Mouse (Mus musculus) forebrain, embryonic 13.5 days (tissue): ENCODE results near the gene Zkscan6. TPM values are rescaled to one million over a fixed set of nuclear protein-coding genes. Genes with fewer than 3 reads are reported as not detected.

Experiments used
- ATAC-seq: fragments of 200-750 bp; cut with Nextera tagmentation; 2 replicates; pipeline ENCODE4 v1.8.0; 2017
- H3K27ac ChIP-seq: fragments of 300-500 bp; sonication (generic); 2 replicates; pipeline ENCODE4 v1.5.1; 2015; ENCODE audit warnings: inconsistent platforms, mild to moderate bottlenecking, moderate library complexity
- H3K27me3 ChIP-seq: fragments of 300-500 bp; sonication (generic); 2 replicates; pipeline ENCODE4 v1.6.1; 2015; ENCODE audit warnings: mild to moderate bottlenecking, inconsistent platforms
- H3K36me3 ChIP-seq: fragments of 300-500 bp; sonication (generic); 2 replicates; pipeline ENCODE4 v1.6.1; 2015; ENCODE audit warnings: mild to moderate bottlenecking, inconsistent platforms; ENCODE audit not compliant: poor library complexity, severe bottlenecking
- H3K4me1 ChIP-seq: fragments of 300-500 bp; sonication (generic); 2 replicates; pipeline ENCODE4 v1.6.1; 2015; ENCODE audit warnings: inconsistent platforms
- H3K4me2 ChIP-seq: fragments of 300-500 bp; sonication (generic); 2 replicates; pipeline ENCODE4 v1.6.1; 2015; ENCODE audit warnings: inconsistent platforms, mild to moderate bottlenecking, moderate library complexity
- H3K4me3 ChIP-seq: fragments of 300-500 bp; sonication (generic); 2 replicates; pipeline ENCODE4 v1.5.1; 2015; ENCODE audit warnings: mild to moderate bottlenecking, inconsistent platforms
- H3K9ac ChIP-seq: fragments of 300-500 bp; sonication (generic); 2 replicates; pipeline ENCODE4 v1.6.1; 2015; ENCODE audit warnings: mild to moderate bottlenecking, inconsistent platforms
- H3K9me3 ChIP-seq: fragments of 300-500 bp; sonication (generic); replicated peaks from 2 replicates; pipeline ENCODE4 v1.6.1; 2016; ENCODE audit warnings: inconsistent platforms
- WGBS: fragments of 180-500 bp; shearing (Covaris S2); methylation state at CpG from one replicate; pipeline ENCODE4 v1.1.7; 2015; 5-methylcytosine and 5-hydroxymethylcytosine counted together
- polyA plus RNA-seq: library from polyadenylated mRNA; unstranded; fragments of >200 nt; fragmentation: Nextera tagmentation; extraction: Ambion mirVana; gene quantifications from 2 replicates; pipeline ENCODE4 v1.2.1, GENCODE M21; 2015

Gene Zkscan6
- 19.3 and 20.3 TPM in 2 replicates for polyA plus RNA-seq

DNA sequence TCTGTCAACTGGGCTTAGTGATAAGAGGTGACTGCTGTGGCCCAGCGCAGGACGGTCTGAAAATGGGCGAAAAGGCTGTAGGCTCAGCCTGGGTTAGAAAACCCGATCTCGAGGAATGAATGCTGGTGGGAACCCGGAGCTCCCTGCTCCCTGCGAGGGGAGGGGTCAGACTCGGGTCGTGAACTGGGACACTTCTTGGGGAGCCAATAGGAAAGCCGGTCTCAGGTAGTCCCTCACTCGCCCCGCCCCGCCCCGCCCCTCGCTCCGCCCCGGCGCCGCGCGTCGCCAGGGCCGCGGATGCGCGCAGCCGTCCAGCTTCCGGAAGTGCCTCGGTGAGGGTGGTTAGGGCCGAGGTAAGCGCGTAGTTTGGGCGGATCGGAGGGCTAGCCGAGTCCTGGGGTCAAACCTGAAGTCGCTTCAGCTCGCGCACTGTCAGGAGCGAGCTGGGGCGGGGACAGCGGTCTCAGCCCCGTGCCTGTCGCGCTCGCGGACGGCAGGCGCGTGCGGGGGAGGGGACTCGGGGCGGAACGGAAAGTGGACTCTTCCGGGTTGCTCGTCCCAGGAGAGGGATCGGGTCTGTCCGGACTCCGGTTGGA lies at the start of gene Zkscan6:
Gene Zkscan6 (plus strand): TSS at position 267 of the 596 bp plus-strand sequence.
- Histone ChIP-seq H3K4me1 (peaks cover 16% of the 10 kb centered on the region), H3K36me3 (no peaks in the 10 kb centered on the region), H3K9me3 (no peaks in the 10 kb centered on the region), H3K27me3 (no peaks in the 10 kb centered on the region), H3K27ac (peak within 1 kb of the TSS; percentile 54), H3K4me3 (peak within 1 kb of the TSS; percentile 85), H3K9ac (peak within 1 kb of the TSS; percentile 85), H3K4me2 (peak within 1 kb of the TSS; percentile 91)
- under 1% methylated on average over 56 of the region's 58 CpGs for WGBS
- ATAC-seq, result peak; percentile 97

GRCm38 (mm10) chr11:65759350-65759749 lies 47.6 kb upstream of the Zkscan6 start:
- Histone ChIP-seq H3K4me1 (no peaks in the 10 kb centered on the region), H3K27ac (no peak overlapping the region), H3K9me3 (no peaks in the 10 kb centered on the region), H3K4me3 (no peak overlapping the region), H3K9ac (no peak overlapping the region), H3K36me3 (no peaks in the 10 kb centered on the region), H3K4me2 (no peak overlapping the region), H3K27me3 (no peaks in the 10 kb centered on the region)
- 97% methylated on average over 1 of the region's 1 CpGs for WGBS
- ATAC-seq, result no peak

GRCm38 (mm10) chr11:65760912-65761311 lies 46.1 kb upstream of the Zkscan6 start:
- no peaks in the 10 kb centered on the region for H3K9me3 ChIP-seq
- no peak overlapping the region for H3K9ac ChIP-seq
- 94% methylated on average over 2 of the region's 2 CpGs for WGBS
- H3K36me3 ChIP-seq, result no peaks in the 10 kb centered on the region
- ATAC-seq, result no peak
- H3K27ac ChIP-seq, result no peak overlapping the region
- H3K27me3 ChIP-seq, result no peaks in the 10 kb centered on the region
- H3K4me3 ChIP-seq, result no peak overlapping the region
- H3K4me2 ChIP-seq, result no peak overlapping the region
- no peaks in the 10 kb centered on the region for H3K4me1 ChIP-seq

- H3K9ac ChIP-seq, result no peak overlapping the region
- H3K9me3 ChIP-seq, result no peaks in the 10 kb centered on the region
- peaks cover 13% of the 10 kb centered on the region for H3K4me1 ChIP-seq
- no peak overlapping the region for H3K27ac ChIP-seq
- H3K36me3 ChIP-seq, result no peaks in the 10 kb centered on the region
- H3K27me3 ChIP-seq, result no peaks in the 10 kb centered on the region
- H3K4me2 ChIP-seq, result no peak overlapping the region
- ATAC-seq, result no peak
- H3K4me3 ChIP-seq, result no peak overlapping the region
Measured at GRCm38 (mm10) chr11:65768445-65768844, 38.5 kb upstream of the Zkscan6 start.

DNA sequence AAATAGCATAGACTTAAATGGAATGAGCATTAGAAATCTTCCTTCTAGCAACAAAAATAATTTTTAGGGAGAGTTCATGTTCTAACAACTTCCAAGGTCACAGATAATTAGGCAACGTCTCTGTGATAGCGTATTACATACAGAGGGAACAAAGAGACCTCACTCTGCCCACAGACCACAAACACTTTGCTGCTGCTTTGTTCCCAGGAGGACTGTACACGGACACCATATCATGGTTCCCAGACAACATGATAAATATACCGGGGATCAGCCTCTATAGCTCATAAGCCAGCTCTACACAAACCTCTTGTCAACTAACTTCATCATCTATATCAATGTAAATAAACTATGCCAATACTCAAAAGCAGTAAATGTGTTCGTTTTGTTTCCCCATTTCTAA lies 37.0 kb upstream of the Zkscan6 start:
- no peak overlapping the region for H3K4me2 ChIP-seq
- H3K4me3 ChIP-seq, result no peak overlapping the region
- 78% methylated on average over 5 of the region's 5 CpGs for WGBS
- H3K4me1 ChIP-seq, result peaks cover 13% of the 10 kb centered on the region
- H3K27ac ChIP-seq, result no peak overlapping the region
- H3K27me3 ChIP-seq, result no peaks in the 10 kb centered on the region
- no peaks in the 10 kb centered on the region for H3K36me3 ChIP-seq
- ATAC-seq, result no peak
- no peaks in the 10 kb centered on the region for H3K9me3 ChIP-seq
- H3K9ac ChIP-seq, result no peak overlapping the region

DNA sequence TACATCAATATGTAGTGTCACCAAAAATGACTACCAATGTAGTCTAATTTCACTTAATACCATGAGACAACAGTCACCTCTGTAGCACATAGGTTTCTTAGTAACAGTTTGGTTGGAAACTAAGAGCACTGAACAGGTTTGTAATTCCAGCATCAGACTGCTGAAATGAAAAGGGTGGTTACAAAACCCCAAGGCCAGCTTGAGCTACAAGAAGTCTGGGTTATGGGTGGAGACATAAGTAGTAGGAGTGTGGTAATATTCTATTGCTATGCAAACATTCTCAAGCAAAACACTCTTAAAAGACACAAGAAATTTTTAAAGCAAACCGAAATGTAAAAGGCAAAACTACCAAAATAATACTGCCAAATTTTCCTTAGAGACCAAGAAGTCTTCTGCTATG lies 35.4 kb upstream of the Zkscan6 start:
- Histone ChIP-seq H3K4me3 (no peak overlapping the region), H3K27me3 (no peaks in the 10 kb centered on the region), H3K9ac (no peak overlapping the region), H3K4me2 (no peak overlapping the region), H3K9me3 (no peaks in the 10 kb centered on the region), H3K4me1 (peaks cover 13% of the 10 kb centered on the region), H3K27ac (no peak overlapping the region), H3K36me3 (no peaks in the 10 kb centered on the region)
- 95% methylated on average over 1 of the region's 1 CpGs for WGBS
- no peak for ATAC-seq

DNA sequence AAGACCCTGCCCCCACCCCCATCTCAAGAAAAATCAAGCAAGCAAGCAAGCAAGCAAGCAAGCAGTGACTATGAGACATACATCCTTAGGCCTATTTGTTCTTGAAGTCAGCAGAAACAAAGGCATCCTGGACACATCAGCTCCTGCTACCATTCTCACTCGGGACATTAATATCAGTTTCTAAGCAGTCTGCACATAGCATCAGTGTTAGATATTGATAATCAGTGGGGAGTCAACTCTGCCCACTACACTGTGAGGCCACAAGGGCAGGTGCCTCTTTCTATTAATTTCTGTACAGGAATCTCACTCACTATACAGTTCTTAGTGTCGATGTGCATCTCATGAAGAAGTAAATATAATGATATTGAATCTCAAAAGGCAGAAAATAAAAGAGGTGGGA lies 33.4 kb upstream of the Zkscan6 start:
- H3K4me2 ChIP-seq, result no peak overlapping the region
- ATAC-seq, result no peak
- 91% methylated on average over 2 of the region's 2 CpGs for WGBS
- H3K36me3 ChIP-seq, result no peaks in the 10 kb centered on the region
- H3K27ac ChIP-seq, result no peak overlapping the region
- no peaks in the 10 kb centered on the region for H3K27me3 ChIP-seq
- no peaks in the 10 kb centered on the region for H3K9me3 ChIP-seq
- no peak overlapping the region for H3K4me3 ChIP-seq
- H3K4me1 ChIP-seq, result peaks cover 9% of the 10 kb centered on the region
- H3K9ac ChIP-seq, result no peak overlapping the region

- Histone ChIP-seq H3K27me3 (no peaks in the 10 kb centered on the region), H3K9ac (no peak overlapping the region), H3K4me2 (no peak overlapping the region), H3K4me3 (no peak overlapping the region), H3K9me3 (no peaks in the 10 kb centered on the region), H3K4me1 (0 out of 2 replicates have a peak, but pooled peaks cover 4% of the 10 kb centered on the region), H3K36me3 (no peaks in the 10 kb centered on the region), H3K27ac (no peak overlapping the region)
- WGBS, result 68% methylated on average over 6 of the region's 6 CpGs
- no peak for ATAC-seq
Measured at GRCm38 (mm10) chr11:65773946-65774656, 32.9 kb upstream of the Zkscan6 start.

DNA sequence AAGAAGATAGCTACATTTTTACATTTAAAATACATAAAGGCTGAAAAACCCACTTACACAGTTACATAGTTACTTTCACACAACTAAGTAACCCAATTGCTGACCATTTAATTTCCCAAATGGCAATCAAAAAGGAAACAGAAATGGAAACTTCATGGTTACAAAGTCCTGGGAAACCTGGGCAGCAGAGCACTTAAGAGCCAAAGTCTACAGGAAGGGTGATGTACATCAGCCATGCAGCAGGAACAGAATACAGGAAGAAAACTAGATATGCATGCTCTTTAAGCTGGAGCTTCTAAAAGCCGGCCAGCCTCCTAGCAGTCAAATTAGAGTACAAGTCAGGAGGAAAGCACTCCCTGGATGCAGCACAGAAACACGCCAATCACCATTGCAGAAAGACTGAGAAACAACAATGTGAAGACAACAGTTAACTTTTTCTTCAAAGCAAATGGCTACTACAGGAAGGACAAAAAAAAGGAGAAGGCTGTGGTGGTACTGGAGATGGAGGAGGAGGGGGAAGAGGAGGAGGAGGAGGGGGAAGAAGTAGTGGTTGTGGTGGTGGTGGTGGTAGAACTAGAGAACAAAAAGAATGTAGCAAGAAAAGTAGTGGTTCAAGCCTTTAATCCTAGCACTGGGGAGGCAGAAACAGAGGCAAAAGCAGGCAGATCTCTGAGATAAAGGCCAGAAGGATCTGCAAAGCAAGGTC lies 29.9 kb upstream of the Zkscan6 start:
- no peaks in the 10 kb centered on the region for H3K27me3 ChIP-seq
- peaks cover 19% of the 10 kb centered on the region for H3K36me3 ChIP-seq
- H3K27ac ChIP-seq, result no peak overlapping the region
- H3K4me3 ChIP-seq, result no peak overlapping the region
- ATAC-seq, result no peak
- no peaks in the 10 kb centered on the region for H3K4me1 ChIP-seq
- no peak overlapping the region for H3K4me2 ChIP-seq
- H3K9ac ChIP-seq, result no peak overlapping the region
- 50% methylated on average over 2 of the region's 2 CpGs for WGBS
- no peaks in the 10 kb centered on the region for H3K9me3 ChIP-seq

- no peaks in the 10 kb centered on the region for H3K4me1 ChIP-seq
- no peaks in the 10 kb centered on the region for H3K27me3 ChIP-seq
- peaks cover 19% of the 10 kb centered on the region for H3K36me3 ChIP-seq
- no peak overlapping the region for H3K27ac ChIP-seq
- no peak overlapping the region for H3K4me2 ChIP-seq
- 86% methylated on average over 5 of the region's 5 CpGs for WGBS
- no peak overlapping the region for H3K4me3 ChIP-seq
- no peak for ATAC-seq
- no peaks in the 10 kb centered on the region for H3K9me3 ChIP-seq
- no peak overlapping the region for H3K9ac ChIP-seq
Measured at GRCm38 (mm10) chr11:65777810-65778209, 29.2 kb upstream of the Zkscan6 start.

DNA sequence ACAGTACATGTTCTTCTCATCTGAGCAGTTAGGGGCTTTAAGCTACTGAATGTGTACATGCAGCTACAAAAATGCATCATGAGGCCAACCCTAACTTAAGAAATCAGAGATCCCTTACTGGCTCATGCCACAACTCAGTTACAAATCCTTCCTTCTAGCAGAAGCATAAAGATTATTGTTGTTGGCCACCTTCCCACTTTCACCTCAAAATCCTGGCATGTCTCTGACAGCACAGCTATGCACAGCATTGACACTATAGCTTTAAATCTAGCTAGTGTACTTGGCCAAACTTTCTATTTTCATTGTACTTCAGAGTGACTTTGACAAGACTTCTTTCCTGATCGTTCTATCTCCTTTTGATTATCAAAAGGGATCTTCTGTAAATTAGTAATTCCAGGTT lies 27.9 kb upstream of the Zkscan6 start:
- 93% methylated on average over 1 of the region's 1 CpGs for WGBS
- H3K36me3 ChIP-seq, result peaks cover 19% of the 10 kb centered on the region
- H3K9ac ChIP-seq, result no peak overlapping the region
- no peak overlapping the region for H3K27ac ChIP-seq
- ATAC-seq, result no peak
- H3K4me3 ChIP-seq, result no peak overlapping the region
- H3K9me3 ChIP-seq, result no peaks in the 10 kb centered on the region
- no peak overlapping the region for H3K4me2 ChIP-seq
- no peaks in the 10 kb centered on the region for H3K27me3 ChIP-seq
- no peaks in the 10 kb centered on the region for H3K4me1 ChIP-seq

DNA sequence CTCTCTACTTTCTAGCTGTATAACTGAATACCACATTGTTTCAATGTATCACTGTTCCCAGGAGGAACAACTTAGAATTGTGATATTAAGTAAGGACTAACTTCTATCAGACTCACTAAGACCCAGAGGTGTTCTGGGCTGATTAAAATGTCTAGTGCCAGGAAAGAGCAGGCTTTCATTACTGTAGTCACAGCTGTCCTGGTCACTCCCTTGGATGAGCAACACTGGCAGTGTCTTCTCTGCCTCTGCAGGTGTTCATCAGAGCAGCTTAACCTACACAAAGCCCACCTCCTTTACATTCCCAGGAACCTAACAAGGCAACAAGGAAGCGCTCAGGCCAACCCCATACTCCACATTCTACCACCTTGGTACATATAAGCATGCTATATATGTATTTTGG lies 27.4 kb upstream of the Zkscan6 start:
- no peaks in the 10 kb centered on the region for H3K27me3 ChIP-seq
- H3K9me3 ChIP-seq, result no peaks in the 10 kb centered on the region
- no peak for ATAC-seq
- H3K27ac ChIP-seq, result no peak overlapping the region
- H3K4me3 ChIP-seq, result no peak overlapping the region
- H3K4me1 ChIP-seq, result no peaks in the 10 kb centered on the region
- WGBS, result 93% methylated on average over 1 of the region's 1 CpGs
- no peak overlapping the region for H3K9ac ChIP-seq
- H3K4me2 ChIP-seq, result no peak overlapping the region
- H3K36me3 ChIP-seq, result peaks cover 19% of the 10 kb centered on the region
